ENCODE assay signal across 9 mouse cellular contexts in genomic region chr2:180207840-180208239, GRCm38 (mm10). TPM values are rescaled to one million over a fixed set of nuclear protein-coding genes. Genes with fewer than 3 reads are reported as not detected.
DNase-seq lines count a peak whose midpoint lies in the region; ATAC-seq and TF ChIP-seq lines count a peak whose summit lies in the region.
"Had no signal": no experiment of that assay in that cellular context is flagged by ENCODE, and none has a peak within 500 bp of the region (broad histone marks: within the 10 kb centered on the region; RNA-seq: fewer than 3 reads in every experiment).

No protein-coding gene starts in this region.

- H3K36me3 ChIP-seq in midbrain, embryonic 14.5 days (ENCODE audit: control insufficient read depth, insufficient read depth, low read length) = no peaks in the 10 kb centered on the region
- H3K36me3 ChIP-seq in midbrain, embryonic 13.5 days = no peaks in the 10 kb centered on the region
- H3K36me3 ChIP-seq in neural tube, embryonic 11.5 days (ENCODE audit: control insufficient read depth, insufficient read depth, low read length) = no peaks in the 10 kb centered on the region
- H3K36me3 ChIP-seq: embryonic facial prominence, embryonic 13.5 days had no signal

- H3K27me3 ChIP-seq in midbrain, embryonic 14.5 days (ENCODE audit: control insufficient read depth, insufficient read depth, low read length) = no peaks in the 10 kb centered on the region
- H3K27me3 ChIP-seq in midbrain, embryonic 13.5 days = no peaks in the 10 kb centered on the region
- no peaks in the 10 kb centered on the region for H3K27me3 ChIP-seq in neural tube, embryonic 11.5 days (ENCODE audit: control insufficient read depth, insufficient read depth, low read length)
- H3K27me3 ChIP-seq: embryonic facial prominence, embryonic 13.5 days had no signal

- H3K4me2 ChIP-seq in midbrain, embryonic 14.5 days (ENCODE audit: low read length) = no peak overlapping the region
- H3K4me2 ChIP-seq in midbrain, embryonic 13.5 days (replicated peaks) = no peak overlapping the region
- H3K4me2 ChIP-seq in neural tube, embryonic 11.5 days (ENCODE audit: low read depth) = no peak overlapping the region
- H3K4me2 ChIP-seq: embryonic facial prominence, embryonic 13.5 days had no signal

- peak; percentile 43 for DNase-seq in midbrain, embryonic 14.5 days
- DNase-seq in heart, adult 9 months (ENCODE audit: low spot score in 2 of 2) = peak; percentile 71 to 80
- peak; percentile 67 to 76 for DNase-seq in kidney, postnatal 4 days
- peak; percentile 60 for DNase-seq in neural tube, embryonic 11.5 days (ENCODE audit: low spot score)
- no peak for DNase-seq in cerebellum, adult 11-12 months
- no peak for DNase-seq in right cerebral cortex, adult 18-20 months

- H3K9ac ChIP-seq in midbrain, embryonic 14.5 days (replicated peaks; ENCODE audit: low read length) = no peak overlapping the region
- H3K9ac ChIP-seq in midbrain, embryonic 13.5 days (replicated peaks) = no peak overlapping the region
- no peak overlapping the region for H3K9ac ChIP-seq in neural tube, embryonic 11.5 days (ENCODE audit: low read length)
- H3K9ac ChIP-seq: embryonic facial prominence, embryonic 13.5 days had no signal

- no peak overlapping the region for H3K27ac ChIP-seq in midbrain, embryonic 14.5 days (replicated peaks; ENCODE audit: low read depth, low read length)
- no peak overlapping the region for H3K27ac ChIP-seq in midbrain, embryonic 13.5 days
- no peak overlapping the region for H3K27ac ChIP-seq in bone marrow, adult 2 months (ENCODE audit: control insufficient read depth, insufficient read depth, low read depth, low read length, poor library complexity)
- H3K27ac ChIP-seq in neural tube, embryonic 11.5 days (ENCODE audit: low read depth, low read length) = no peak overlapping the region
- H3K27ac ChIP-seq: embryonic facial prominence, embryonic 13.5 days had no signal

- TF ChIP-seq POLR2A in bone marrow, adult 2 months (IDR thresholded peaks at IDR 0.05; ENCODE audit: borderline replicate concordance, control insufficient read depth, low read depth, low read length) = no peak

- H3K4me3 ChIP-seq in midbrain, embryonic 14.5 days (replicated peaks; ENCODE audit: low read depth, low read length) = no peak overlapping the region
- H3K4me3 ChIP-seq in midbrain, embryonic 13.5 days (replicated peaks) = no peak overlapping the region
- no peak overlapping the region for H3K4me3 ChIP-seq in bone marrow, adult 2 months (replicated peaks; ENCODE audit: control insufficient read depth, low read depth, low read length)
- H3K4me3 ChIP-seq in neural tube, embryonic 11.5 days (ENCODE audit: low read depth, low read length) = no peak overlapping the region
- H3K4me3 ChIP-seq: embryonic facial prominence, embryonic 13.5 days had no signal

- peak; percentile 57 for TF ChIP-seq CTCF in bone marrow, adult 2 months (IDR thresholded peaks at IDR 0.05; ENCODE audit: control insufficient read depth, insufficient read depth, low read length)

- H3K9me3 ChIP-seq in midbrain, embryonic 14.5 days (ENCODE audit: control insufficient read depth, low read length) = no peaks in the 10 kb centered on the region
- H3K9me3 ChIP-seq in midbrain, embryonic 13.5 days = no peaks in the 10 kb centered on the region
- no peaks in the 10 kb centered on the region for H3K9me3 ChIP-seq in neural tube, embryonic 11.5 days (ENCODE audit: control insufficient read depth, low read length)
- H3K9me3 ChIP-seq: embryonic facial prominence, embryonic 13.5 days had no signal

- H3K4me1 ChIP-seq in midbrain, embryonic 14.5 days (ENCODE audit: control insufficient read depth, insufficient read depth, low read length) = 0 out of 2 replicates have a peak, but pooled peaks cover 9% of the 10 kb centered on the region
- H3K4me1 ChIP-seq in midbrain, embryonic 13.5 days (replicated peaks) = peaks cover 17% of the 10 kb centered on the region
- H3K4me1 ChIP-seq in bone marrow, adult 2 months (ENCODE audit: control insufficient read depth, insufficient read depth, low read length) = no peaks in the 10 kb centered on the region; the same call in 1 of the 2 replicates
- H3K4me1 ChIP-seq in neural tube, embryonic 11.5 days (ENCODE audit: control insufficient read depth, insufficient read depth, low read length) = no peaks in the 10 kb centered on the region

- WGBS in midbrain, embryonic 14.5 days = 69% methylated on average over 7 of the region's 7 CpGs
- 69% methylated on average over 7 of the region's 7 CpGs for WGBS in midbrain, embryonic 13.5 days
- WGBS in bone marrow, adult 2 months = 86% methylated on average over 7 of the region's 7 CpGs
- whole genome bisulfite sequencing in neural tube, embryonic 11.5 days = 61% methylated on average over 7 of the region's 7 CpGs

- ATAC-seq in midbrain, embryonic 14.5 days (ENCODE audit: low FRiP score, low TSS enrichment) = no peak
- no peak for ATAC-seq in midbrain, embryonic 13.5 days
- ATAC-seq in neural tube, embryonic 11.5 days (ENCODE audit: insufficient read depth, low FRiP score, low TSS enrichment) = no peak

RNA-seq across cellular contexts. Expression of gene Lama5, which starts 17.8 kb away (rescaled TPM):
- polyA plus RNA-seq in midbrain, embryonic 14.5 days (2014; fragmentation: Nextera tagmentation; extraction: Ambion mirVana) = 1.2 and 1.8 TPM in 2 replicates
- 1.4 and 1.7 TPM in 2 replicates for polyA plus RNA-seq in midbrain, embryonic 13.5 days (2015; fragmentation: Nextera tagmentation; extraction: Ambion mirVana)
- 1.5 and 6.6 TPM in 2 replicates for polyA plus RNA-seq in bone marrow, adult 2 months (2011; ENCODE audit: insufficient read depth, insufficient read length, low replicate concordance, missing spikeins)
- 4.4 and 5.4 TPM in 2 replicates for polyA plus RNA-seq in neural tube, embryonic 11.5 days (2014; fragmentation: Nextera tagmentation; extraction: Ambion mirVana)

RNA-seq across cellular contexts. Expression of gene Adrm1, which starts 36.6 kb away (rescaled TPM):
- polyA plus RNA-seq in midbrain, embryonic 14.5 days (2014; fragmentation: Nextera tagmentation; extraction: Ambion mirVana) = 158 and 179 TPM in 2 replicates
- 213 TPM in 2 replicates for polyA plus RNA-seq in midbrain, embryonic 13.5 days (2015; fragmentation: Nextera tagmentation; extraction: Ambion mirVana)
- 45.5 and 50.2 TPM in 2 replicates for polyA plus RNA-seq in bone marrow, adult 2 months (2011; ENCODE audit: insufficient read depth, insufficient read length, low replicate concordance, missing spikeins)
- 195 and 198 TPM in 2 replicates for polyA plus RNA-seq in neural tube, embryonic 11.5 days (2014; fragmentation: Nextera tagmentation; extraction: Ambion mirVana)

RNA-seq across cellular contexts. Expression of gene Rps21, which starts 49.3 kb away (rescaled TPM):
- polyA plus RNA-seq in midbrain, embryonic 14.5 days (2014; fragmentation: Nextera tagmentation; extraction: Ambion mirVana) = 409 and 512 TPM in 2 replicates
- polyA plus RNA-seq in midbrain, embryonic 13.5 days (2015; fragmentation: Nextera tagmentation; extraction: Ambion mirVana) = 418 and 448 TPM in 2 replicates
- 1,144 and 1,728 TPM in 2 replicates for polyA plus RNA-seq in bone marrow, adult 2 months (2011; ENCODE audit: insufficient read depth, insufficient read length, low replicate concordance, missing spikeins)
- 478 and 494 TPM in 2 replicates for polyA plus RNA-seq in neural tube, embryonic 11.5 days (2014; fragmentation: Nextera tagmentation; extraction: Ambion mirVana)

Comparison
In these comparisons a context has a peak if more than half of its experiments do, and no peak if none do; other contexts are left out.
1. DNase-seq: peak in midbrain, embryonic 14.5 days (single experiment), heart, adult 9 months (2 of 2), kidney, postnatal 4 days (2 of 2) and neural tube, embryonic 11.5 days (single experiment); none in cerebellum, adult 11-12 months (single experiment) and right cerebral cortex, adult 18-20 months (single experiment).